Mouse (Mus musculus) small intestine, adult 2 months (tissue): ENCODE results near the gene Siva1. TPM values are rescaled to one million over a fixed set of nuclear protein-coding genes. Genes with fewer than 3 reads are reported as not detected.

Experiments used
- H3K27ac ChIP-seq: fragments of 200-500 bp; 2 replicates; pipeline ENCODE4 v1.5.1; 2012; ENCODE audit warnings: low read depth, low read length, control low read depth, inconsistent platforms; ENCODE audit not compliant: insufficient read depth
- H3K27me3 ChIP-seq: fragments of 200-500 bp; 2 replicates; pipeline ENCODE4 v1.6.1; 2012; ENCODE audit warnings: mild to moderate bottlenecking, moderate library complexity, low read length, inconsistent platforms; ENCODE audit not compliant: control insufficient read depth, insufficient read depth
- H3K36me3 ChIP-seq: fragments of 200-500 bp; 2 replicates; pipeline ENCODE4 v1.6.1; 2012; ENCODE audit warnings: mild to moderate bottlenecking, low read length, control low read depth, inconsistent platforms; ENCODE audit not compliant: control insufficient read depth, insufficient read depth
- H3K4me1 ChIP-seq: fragments of 200-500 bp; 2 replicates; pipeline ENCODE4 v1.6.1; 2012; ENCODE audit warnings: low read length, inconsistent platforms, mixed read lengths; ENCODE audit not compliant: control insufficient read depth, insufficient read depth, insufficient read length
- H3K4me3 ChIP-seq: fragments of 200-500 bp; 2 replicates; pipeline ENCODE4 v1.5.1; 2012; ENCODE audit warnings: low read depth, mild to moderate bottlenecking, control low read depth, inconsistent platforms, low read length, moderate library complexity
- CTCF ChIP-seq: fragments of 200-500 bp; IDR thresholded peaks from 2 replicates; pipeline ENCODE4 v1.5.1; 2012; ENCODE audit warnings: low read depth, mild to moderate bottlenecking, control low read depth, inconsistent platforms, low read length, moderate library complexity, mixed read lengths; ENCODE audit not compliant: insufficient replicate concordance, insufficient read length; ENCODE audit errors: extremely low read depth
- POLR2A ChIP-seq: fragments of 200-500 bp; IDR thresholded peaks from 2 replicates; pipeline ENCODE4 v1.6.1; 2012; ENCODE audit warnings: low read depth, mild to moderate bottlenecking, control low read depth, inconsistent platforms, low read length, moderate library complexity
- WGBS: fragments of 180-500 bp; shearing (Covaris S2); methylation state at CpG from one replicate; pipeline ENCODE4 v1.1.7; 2018; 5-methylcytosine and 5-hydroxymethylcytosine counted together
- polyA plus RNA-seq: library from polyadenylated mRNA; depleted of rRNA; stranded (reverse); fragments of >200 nt; gene quantifications from 2 replicates; pipeline ENCODE4 v1.2.3, GENCODE M21; 2012

Siva1 gene
- polyA plus RNA-seq, 1 experiment: 31.3 TPM

GRCm38 (mm10) chr12:112630796-112631195 lies 13.7 kb upstream of the Siva1 start:
- no peak overlapping the region for H3K4me3 ChIP-seq
- TF ChIP-seq CTCF: no peak
- TF ChIP-seq POLR2A: no peak
- H3K4me1 ChIP-seq: peaks cover 6% of the 10 kb centered on the region
- no peaks in the 10 kb centered on the region for H3K36me3 ChIP-seq
- no peak overlapping the region for H3K27ac ChIP-seq
- 70% methylated on average over 5 of the region's 5 CpGs for WGBS
- no peaks in the 10 kb centered on the region for H3K27me3 ChIP-seq

- Histone ChIP-seq H3K27ac (no peak overlapping the region), H3K36me3 (no peaks in the 10 kb centered on the region), H3K27me3 (no peaks in the 10 kb centered on the region), H3K4me3 (no peak overlapping the region), H3K4me1 (peaks cover 6% of the 10 kb centered on the region)
- TF ChIP-seq POLR2A: no peak
- TF ChIP-seq CTCF: no peak
- 53% methylated on average over 1 of the region's 1 CpGs for WGBS
These were observed 13.0 kb upstream of the Siva1 start for GRCm38 (mm10) chr12:112631472-112631871.

GRCm38 (mm10) chr12:112632084-112632777 lies 12.2 kb upstream of the Siva1 start:
- 65% methylated on average over 11 of the region's 11 CpGs for WGBS
- Histone ChIP-seq H3K4me3 (no peak overlapping the region), H3K27ac (no peak overlapping the region), H3K36me3 (no peaks in the 10 kb centered on the region), H3K4me1 (peaks cover 6% of the 10 kb centered on the region), H3K27me3 (no peaks in the 10 kb centered on the region)
- no peak for TF ChIP-seq CTCF
- no peak for TF ChIP-seq POLR2A

- peaks cover 6% of the 10 kb centered on the region for H3K4me1 ChIP-seq
- H3K27me3 ChIP-seq: no peaks in the 10 kb centered on the region
- no peak overlapping the region for H3K4me3 ChIP-seq
- H3K27ac ChIP-seq: no peak overlapping the region
- no peaks in the 10 kb centered on the region for H3K36me3 ChIP-seq
- 76% methylated on average over 5 of the region's 5 CpGs for WGBS
- no peak for TF ChIP-seq POLR2A
- TF ChIP-seq CTCF: no peak
These were observed 11.6 kb upstream of the Siva1 start for GRCm38 (mm10) chr12:112632907-112633306.

GRCm38 (mm10) chr12:112633686-112634085 lies 10.8 kb upstream of the Siva1 start:
- no peaks in the 10 kb centered on the region for H3K36me3 ChIP-seq
- no peak overlapping the region for H3K4me3 ChIP-seq
- no peak for TF ChIP-seq POLR2A
- TF ChIP-seq CTCF: no peak
- H3K4me1 ChIP-seq: peaks cover 6% of the 10 kb centered on the region
- no peaks in the 10 kb centered on the region for H3K27me3 ChIP-seq
- no peak overlapping the region for H3K27ac ChIP-seq
- WGBS: 51% methylated on average over 9 of the region's 9 CpGs

GRCm38 (mm10) chr12:112639526-112639925 lies 5.0 kb upstream of the Siva1 start:
- TF ChIP-seq POLR2A (no peak), CTCF (no peak)
- no peak overlapping the region for H3K27ac ChIP-seq
- H3K36me3 ChIP-seq: no peaks in the 10 kb centered on the region
- 88% methylated on average over 10 of the region's 10 CpGs for WGBS
- no peaks in the 10 kb centered on the region for H3K27me3 ChIP-seq
- H3K4me1 ChIP-seq: no peaks in the 10 kb centered on the region
- H3K4me3 ChIP-seq: no peak overlapping the region

- Histone ChIP-seq H3K36me3 (no peaks in the 10 kb centered on the region), H3K27ac (no peak overlapping the region), H3K4me3 (no peak overlapping the region), H3K4me1 (peaks cover 7% of the 10 kb centered on the region; the same call in 1 of the 2 replicates), H3K27me3 (no peaks in the 10 kb centered on the region)
- TF ChIP-seq POLR2A (no peak), CTCF (no peak)
- 77% methylated on average over 6 of the region's 6 CpGs for WGBS
These were observed 1.4 kb upstream of the Siva1 start for GRCm38 (mm10) chr12:112643126-112643525.
